Mouse (Mus musculus): ENCODE results near the gene Sv2b. TPM values are rescaled to one million over a fixed set of nuclear protein-coding genes. Genes with fewer than 3 reads are reported as not detected.

The Sv2b gene
- polyA plus RNA-seq, 1 experiment = 0.43 TPM

DNA sequence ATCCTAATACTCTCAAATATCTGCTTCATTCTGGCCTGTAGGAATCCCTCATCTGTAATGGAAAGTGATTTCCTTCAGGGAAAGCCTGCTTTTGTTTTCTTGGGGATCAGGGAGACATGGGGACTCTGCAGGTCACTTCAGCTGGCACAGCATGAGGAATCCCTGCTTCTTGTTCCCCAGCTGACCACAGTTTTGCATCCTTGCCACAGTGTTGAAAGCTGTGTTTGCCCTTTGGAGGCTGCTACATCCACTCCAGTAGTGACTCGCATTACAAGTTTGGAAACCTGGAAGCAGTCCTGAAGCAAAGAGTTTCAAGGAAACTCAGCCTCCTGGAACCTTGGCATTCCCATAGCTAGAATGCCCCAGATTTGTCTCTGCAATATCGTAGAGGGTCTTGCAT lies 35.4 kb downstream of the Sv2b start:
- H3K36me3 ChIP-seq (ENCODE audit: control insufficient read depth, insufficient read depth, low read length) = no peaks in the 10 kb centered on the region
- TF ChIP-seq POLR2A (IDR thresholded peaks at IDR 0.05; ENCODE audit: control insufficient read depth, low read depth, low read length) = no peak
- no peak overlapping the region for H3K4me3 ChIP-seq (ENCODE audit: control insufficient read depth, low read depth, low read length)
- no peaks in the 10 kb centered on the region for H3K27me3 ChIP-seq (ENCODE audit: control insufficient read depth, insufficient read depth, low read length)
- H3K4me1 ChIP-seq (ENCODE audit: control insufficient read depth, insufficient read depth, low read length) = no peaks in the 10 kb centered on the region
- no peak overlapping the region for H3K27ac ChIP-seq (ENCODE audit: control insufficient read depth, insufficient read depth, low read depth, low read length)

- no peaks in the 10 kb centered on the region for H3K36me3 ChIP-seq (ENCODE audit: control insufficient read depth, insufficient read depth, low read length)
- no peak overlapping the region for H3K4me3 ChIP-seq (ENCODE audit: control insufficient read depth, low read depth, low read length)
- no peak for TF ChIP-seq CTCF (IDR thresholded peaks at IDR 0.05; ENCODE audit: control insufficient read depth, insufficient read depth, insufficient replicate concordance, low read depth, low read length)
- no peak for TF ChIP-seq POLR2A (IDR thresholded peaks at IDR 0.05; ENCODE audit: control insufficient read depth, low read depth, low read length)
- no peaks in the 10 kb centered on the region for H3K27me3 ChIP-seq (ENCODE audit: control insufficient read depth, insufficient read depth, low read length)
- H3K27ac ChIP-seq (ENCODE audit: control insufficient read depth, insufficient read depth, low read depth, low read length) = no peak overlapping the region
- no peaks in the 10 kb centered on the region for H3K4me1 ChIP-seq (ENCODE audit: control insufficient read depth, insufficient read depth, low read length)
Observed at GRCm38 (mm10) chr7:75271921-75272381, 37.1 kb downstream of the Sv2b start.

DNA sequence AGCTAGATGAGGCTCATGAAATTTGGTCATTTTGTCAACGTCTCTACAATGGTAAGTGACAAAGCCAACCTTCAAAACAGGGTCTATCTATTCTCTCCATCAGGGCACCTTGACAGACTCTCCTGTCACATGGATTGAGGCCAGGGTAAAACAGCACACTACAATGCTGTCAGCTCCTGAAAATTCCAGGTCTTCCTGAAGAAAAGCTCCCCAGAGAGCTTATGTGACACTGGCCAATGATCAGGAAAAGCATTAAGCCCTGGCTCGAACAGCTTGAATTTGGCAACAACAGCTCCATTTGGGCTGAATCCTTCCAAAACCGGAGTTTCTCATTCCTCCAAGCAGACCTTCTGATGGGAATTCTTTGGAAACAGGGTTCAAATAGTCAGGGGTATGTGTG lies 37.8 kb downstream of the Sv2b start:
- H3K27ac ChIP-seq (ENCODE audit: control insufficient read depth, insufficient read depth, low read depth, low read length) = no peak overlapping the region
- H3K27me3 ChIP-seq (ENCODE audit: control insufficient read depth, insufficient read depth, low read length) = no peaks in the 10 kb centered on the region
- no peaks in the 10 kb centered on the region for H3K36me3 ChIP-seq (ENCODE audit: control insufficient read depth, insufficient read depth, low read length)
- no peaks in the 10 kb centered on the region for H3K4me1 ChIP-seq (ENCODE audit: control insufficient read depth, insufficient read depth, low read length)
- no peak overlapping the region for H3K4me3 ChIP-seq (ENCODE audit: control insufficient read depth, low read depth, low read length)
- TF ChIP-seq POLR2A (IDR thresholded peaks at IDR 0.05; ENCODE audit: control insufficient read depth, low read depth, low read length) (no peak), CTCF (IDR thresholded peaks at IDR 0.05; ENCODE audit: control insufficient read depth, insufficient read depth, insufficient replicate concordance, low read depth, low read length) (no peak)

DNA sequence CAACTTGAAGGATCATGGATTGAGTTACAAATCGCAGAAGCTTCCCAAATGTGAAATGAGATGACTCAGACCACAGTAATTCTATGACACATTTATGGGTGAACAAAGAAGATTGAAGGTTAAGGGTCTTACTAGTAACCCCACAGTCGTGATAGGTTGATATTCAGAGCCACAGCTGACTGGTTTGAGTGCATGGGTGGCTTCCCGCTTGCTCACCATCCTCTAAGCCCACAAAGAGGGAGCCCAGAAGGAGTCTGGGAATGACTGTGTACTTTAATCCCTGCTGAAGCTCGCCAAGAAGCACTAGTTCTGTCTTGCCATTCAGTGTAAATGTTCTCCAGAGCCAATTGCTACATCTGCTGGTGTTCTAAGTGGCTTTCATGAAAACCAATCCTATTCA lies 41.8 kb downstream of the Sv2b start:
- no peak overlapping the region for H3K4me3 ChIP-seq (ENCODE audit: control insufficient read depth, low read depth, low read length)
- no peaks in the 10 kb centered on the region for H3K4me1 ChIP-seq (ENCODE audit: control insufficient read depth, insufficient read depth, low read length)
- TF ChIP-seq POLR2A (IDR thresholded peaks at IDR 0.05; ENCODE audit: control insufficient read depth, low read depth, low read length) (no peak), CTCF (IDR thresholded peaks at IDR 0.05; ENCODE audit: control insufficient read depth, insufficient read depth, insufficient replicate concordance, low read depth, low read length) (no peak)
- H3K27me3 ChIP-seq (ENCODE audit: control insufficient read depth, insufficient read depth, low read length) = no peaks in the 10 kb centered on the region
- H3K36me3 ChIP-seq (ENCODE audit: control insufficient read depth, insufficient read depth, low read length) = no peaks in the 10 kb centered on the region
- no peak overlapping the region for H3K27ac ChIP-seq (ENCODE audit: control insufficient read depth, insufficient read depth, low read depth, low read length)

GRCm38 (mm10) chr7:75265241-75265640 lies 43.8 kb downstream of the Sv2b start:
- Histone ChIP-seq H3K36me3 (ENCODE audit: control insufficient read depth, insufficient read depth, low read length) (no peaks in the 10 kb centered on the region), H3K27ac (ENCODE audit: control insufficient read depth, insufficient read depth, low read depth, low read length) (no peak overlapping the region), H3K4me1 (ENCODE audit: control insufficient read depth, insufficient read depth, low read length) (no peaks in the 10 kb centered on the region), H3K4me3 (ENCODE audit: control insufficient read depth, low read depth, low read length) (no peak overlapping the region), H3K27me3 (ENCODE audit: control insufficient read depth, insufficient read depth, low read length) (no peaks in the 10 kb centered on the region)
- TF ChIP-seq CTCF (IDR thresholded peaks at IDR 0.05; ENCODE audit: control insufficient read depth, insufficient read depth, insufficient replicate concordance, low read depth, low read length) (no peak), POLR2A (IDR thresholded peaks at IDR 0.05; ENCODE audit: control insufficient read depth, low read depth, low read length) (no peak)

GRCm38 (mm10) chr7:75259945-75260344 lies 49.1 kb downstream of the Sv2b start:
- H3K36me3 ChIP-seq (ENCODE audit: control insufficient read depth, insufficient read depth, low read length) = no peaks in the 10 kb centered on the region

DNA sequence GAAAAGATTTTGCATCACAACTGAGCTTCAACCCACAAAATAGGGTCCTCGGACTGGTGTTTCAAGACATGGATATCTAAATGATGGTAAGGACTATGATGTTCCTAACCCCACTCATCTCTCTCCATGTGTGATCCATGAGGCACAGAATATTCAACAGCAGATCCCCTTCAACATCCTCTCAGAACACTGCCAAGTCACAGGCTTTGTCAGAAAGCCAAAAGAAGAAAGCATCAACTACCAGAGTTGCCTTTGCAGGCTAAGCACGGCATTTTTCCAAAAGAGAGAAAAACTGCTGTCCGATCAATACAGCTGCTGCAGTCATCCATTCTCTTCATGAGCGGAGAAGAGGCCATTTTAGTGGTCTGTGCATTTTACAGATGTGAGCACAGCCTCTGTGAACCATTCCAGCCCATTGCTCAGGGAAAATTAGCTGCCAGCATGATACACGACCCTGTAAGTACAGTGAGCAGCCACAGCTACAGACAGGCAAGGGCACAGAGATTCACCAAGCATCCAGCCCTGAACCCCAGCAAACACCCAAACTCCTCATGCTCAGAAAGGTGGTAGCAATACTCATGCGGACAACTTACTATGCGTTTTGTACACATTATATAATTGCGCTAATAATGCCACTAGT lies 55.3 kb downstream of the Sv2b start:
- H3K4me1 ChIP-seq (ENCODE audit: control insufficient read depth, insufficient read depth, low read length) = no peaks in the 10 kb centered on the region

More at GRCm38 (mm10) chr7:75259945-75260344, 49.1 kb downstream of the Sv2b start:
- Histone ChIP-seq H3K27me3 (ENCODE audit: control insufficient read depth, insufficient read depth, low read length) (no peaks in the 10 kb centered on the region), H3K27ac (ENCODE audit: control insufficient read depth, insufficient read depth, low read depth, low read length) (no peak overlapping the region), H3K4me3 (ENCODE audit: control insufficient read depth, low read depth, low read length) (no peak overlapping the region), H3K4me1 (ENCODE audit: control insufficient read depth, insufficient read depth, low read length) (no peaks in the 10 kb centered on the region)
- TF ChIP-seq CTCF (IDR thresholded peaks at IDR 0.05; ENCODE audit: control insufficient read depth, insufficient read depth, insufficient replicate concordance, low read depth, low read length) (no peak), POLR2A (IDR thresholded peaks at IDR 0.05; ENCODE audit: control insufficient read depth, low read depth, low read length) (no peak)

More for the DNA sequence above, 55.3 kb downstream of the Sv2b start:
- no peak overlapping the region for H3K4me3 ChIP-seq (ENCODE audit: control insufficient read depth, low read depth, low read length)
- no peaks in the 10 kb centered on the region for H3K36me3 ChIP-seq (ENCODE audit: control insufficient read depth, insufficient read depth, low read length)
- TF ChIP-seq POLR2A (IDR thresholded peaks at IDR 0.05; ENCODE audit: control insufficient read depth, low read depth, low read length) (no peak), CTCF (IDR thresholded peaks at IDR 0.05; ENCODE audit: control insufficient read depth, insufficient read depth, insufficient replicate concordance, low read depth, low read length) (no peak)
- H3K27ac ChIP-seq (ENCODE audit: control insufficient read depth, insufficient read depth, low read depth, low read length) = no peak overlapping the region
- no peaks in the 10 kb centered on the region for H3K27me3 ChIP-seq (ENCODE audit: control insufficient read depth, insufficient read depth, low read length)
